Mouse (Mus musculus): ENCODE measurements around the gene B4galnt2.

GRCm38 (mm10) chr11:95957407-95957806, 42.7 kb upstream of the B4galnt2 start:
- no peak for TF ChIP-seq ZKSCAN1 (IDR thresholded peaks at IDR 0.05; ENCODE audit: borderline replicate concordance, low read depth, low read length)
- no peak for TF ChIP-seq NRF1 (IDR thresholded peaks at IDR 0.05; ENCODE audit: low read depth, low read length)
- TF ChIP-seq ELF1 (IDR thresholded peaks at IDR 0.05; ENCODE audit: low read depth, low read length) = no peak
- TF ChIP-seq POLR2A (IDR thresholded peaks at IDR 0.05; ENCODE audit: low read depth, low read length) = no peak
- no peak for TF ChIP-seq ETS1 (conservative IDR thresholded peaks at IDR 0.05; ENCODE audit: low read depth, low read length)
- TF ChIP-seq MAZ (IDR thresholded peaks at IDR 0.05; ENCODE audit: low read depth, low read length) = no peak

Data from CH12.LX (cell line).